9 mouse cellular contexts compared by ENCODE assay signal in genomic region chr5:17816170-17816569, GRCm38 (mm10).
DNase-seq lines count a peak whose midpoint lies in the region; ATAC-seq and TF ChIP-seq lines count a peak whose summit lies in the region.
"Had no signal": no experiment of that assay in that cellular context is flagged by ENCODE, and none has a peak within 500 bp of the region (broad histone marks: within the 10 kb centered on the region; RNA-seq: fewer than 3 reads in every experiment).

No protein-coding gene starts in this region.

- no peak for TF ChIP-seq EP300 in MEL (IDR thresholded peaks at IDR 0.05; ENCODE audit: low read depth in 1 of 2, low read length in 2 of 2)

- WGBS in intestine, postnatal 0 days = 2% methylated on average over 2 of the region's 2 CpGs
- 3% methylated on average over 2 of the region's 2 CpGs for WGBS in intestine, embryonic 16.5 days

- no peaks in the 10 kb centered on the region for H3K79me2 ChIP-seq in MEL (ENCODE audit: control insufficient read depth, insufficient read depth, low read length, poor library complexity)

- H3K36me3 ChIP-seq in intestine, postnatal 0 days (ENCODE audit: control insufficient read depth, insufficient read depth) = no peaks in the 10 kb centered on the region
- H3K36me3 ChIP-seq in intestine, embryonic 16.5 days (ENCODE audit: control insufficient read depth, insufficient read depth, low read length) = no peaks in the 10 kb centered on the region
- peaks cover 0 to 2% of the 10 kb centered on the region in 2 experiments; a peak in 1 of 4 replicates for H3K36me3 ChIP-seq in MEL (ENCODE audit: control insufficient read depth in 1 of 2, insufficient read depth in 2 of 2, low read length in 2 of 2)
- H3K36me3 ChIP-seq: embryonic facial prominence, embryonic 12.5 days had no signal

- no peak overlapping the region for H3K4me2 ChIP-seq in intestine, postnatal 0 days (replicated peaks; ENCODE audit: low read depth)
- H3K4me2 ChIP-seq in intestine, embryonic 16.5 days (ENCODE audit: low read depth, low read length) = no peak overlapping the region
- H3K4me2 ChIP-seq: embryonic facial prominence, embryonic 12.5 days had no signal

- peak; percentile 76 for TF ChIP-seq RAD21 in MEL (IDR thresholded peaks at IDR 0.05; ENCODE audit: low read depth, low read length)

- H3K4me1 ChIP-seq in intestine, postnatal 0 days (replicated peaks; ENCODE audit: control insufficient read depth, insufficient read depth, low read length) = no peaks in the 10 kb centered on the region
- H3K4me1 ChIP-seq in intestine, embryonic 16.5 days (ENCODE audit: control insufficient read depth, insufficient read depth, low read length) = 0 out of 2 replicates have a peak, but pooled peaks cover 2% of the 10 kb centered on the region
- no peaks in the 10 kb centered on the region for H3K4me1 ChIP-seq in MEL (ENCODE audit: control insufficient read depth in 1 of 2, insufficient read depth in 2 of 2, low read length in 2 of 2)
- H3K4me1 ChIP-seq: embryonic facial prominence, embryonic 12.5 days had no signal

- H3K9ac ChIP-seq in intestine, postnatal 0 days (ENCODE audit: low read depth, low read length) = no peak overlapping the region
- H3K9ac ChIP-seq in intestine, embryonic 16.5 days (ENCODE audit: low read depth, low read length) = no peak overlapping the region
- H3K9ac ChIP-seq in MEL (ENCODE audit: control insufficient read depth, low read depth, low read length, poor library complexity, severe bottlenecking) = no peak overlapping the region
- H3K9ac ChIP-seq: embryonic facial prominence, embryonic 12.5 days had no signal

- H3K9me3 ChIP-seq in intestine, postnatal 0 days (ENCODE audit: control insufficient read depth) = no peaks in the 10 kb centered on the region
- no peaks in the 10 kb centered on the region for H3K9me3 ChIP-seq in intestine, embryonic 16.5 days (ENCODE audit: control insufficient read depth, low read length)
- no peaks in the 10 kb centered on the region for H3K9me3 ChIP-seq in MEL (replicated peaks; ENCODE audit: insufficient read depth, low read length)
- H3K9me3 ChIP-seq: embryonic facial prominence, embryonic 12.5 days had no signal

- H3K4me3 ChIP-seq in intestine, postnatal 0 days (ENCODE audit: low read depth, low read length) = no peak overlapping the region
- no peak overlapping the region for H3K4me3 ChIP-seq in intestine, embryonic 16.5 days (ENCODE audit: low read length)
- H3K4me3 ChIP-seq in MEL (ENCODE audit: control insufficient read depth in 1 of 2, insufficient read depth in 1 of 2, low read depth in 2 of 2, low read length in 2 of 2) = no peak overlapping the region
- H3K4me3 ChIP-seq: embryonic facial prominence, embryonic 12.5 days had no signal

- DNase-seq in 416B (ENCODE audit: low read depth) = peak; percentile 60
- DNase-seq in MEL (ENCODE audit: low read depth, low spot score) = peak; percentile 58
- DNase-seq in induced T-regulatory cell, adult 2 months (ENCODE audit: low read depth) = peak; percentile 24
- no peak for DNase-seq in neural tube, embryonic 10.5 days (ENCODE audit: extremely low spot score, low spot score)
- no peak for DNase-seq in right cerebral cortex, postnatal 25 days
- no peak for DNase-seq in heart, adult 11 months

- H3K27me3 ChIP-seq in intestine, postnatal 0 days (replicated peaks; ENCODE audit: control insufficient read depth, insufficient read depth, low read length) = no peaks in the 10 kb centered on the region
- no peaks in the 10 kb centered on the region for H3K27me3 ChIP-seq in intestine, embryonic 16.5 days (replicated peaks; ENCODE audit: control insufficient read depth, insufficient read depth, low read length)
- no peaks in the 10 kb centered on the region for H3K27me3 ChIP-seq in MEL (ENCODE audit: control insufficient read depth in 1 of 2, insufficient read depth in 2 of 2, low read length in 2 of 2)
- H3K27me3 ChIP-seq: embryonic facial prominence, embryonic 12.5 days had no signal

- TF ChIP-seq CTCF in intestine, postnatal 0 days (IDR thresholded peaks at IDR 0.05; ENCODE audit: low read depth) = peak; percentile 76
- peak; percentile 30 to 81 (median 32); a peak in 5 of 6 replicates for TF ChIP-seq CTCF in MEL (IDR thresholded peaks at IDR 0.05 in 2 of 3, conservative IDR thresholded peaks at IDR 0.05 in 1 of 3; ENCODE audit: control insufficient read depth in 1 of 3, insufficient read depth in 1 of 3, low read depth in 2 of 3, low read length in 3 of 3, poor library complexity in 1 of 3, severe bottlenecking in 1 of 3)

- H3K27ac ChIP-seq in intestine, postnatal 0 days (ENCODE audit: low read depth, low read length) = no peak overlapping the region
- H3K27ac ChIP-seq in intestine, embryonic 16.5 days (ENCODE audit: low read length) = no peak overlapping the region
- H3K27ac ChIP-seq in MEL (ENCODE audit: control insufficient read depth, low read depth, low read length) = no peak overlapping the region
- H3K27ac ChIP-seq: embryonic facial prominence, embryonic 12.5 days had no signal

- ATAC-seq in intestine, postnatal 0 days = no peak
- ATAC-seq in intestine, embryonic 16.5 days = no peak

- no peak for TF ChIP-seq POLR2A in MEL (IDR thresholded peaks at IDR 0.05; ENCODE audit: control insufficient read depth in 1 of 2, insufficient read depth in 1 of 2, low read depth in 1 of 2, low read length in 2 of 2, poor library complexity in 1 of 2)

TF ChIP-seq in MEL, 35 proteins besides CTCF, POLR2A, EP300 and RAD21:
- TF ChIP-seq ZNF384 (IDR thresholded peaks at IDR 0.05; ENCODE audit: low read depth, low read length) (peak; percentile 65; the same call in 1 of the 2 replicates), ZMIZ1 (IDR thresholded peaks at IDR 0.05; ENCODE audit: low read depth, low read length) (no peak), POLR2AphosphoS5 (IDR thresholded peaks at IDR 0.05; ENCODE audit: borderline replicate concordance, low read depth, low read length) (no peak), MEF2A (IDR thresholded peaks at IDR 0.05; ENCODE audit: extremely low read depth, insufficient replicate concordance, low read depth, low read length, poor library complexity, severe bottlenecking) (no peak), MAZ (IDR thresholded peaks at IDR 0.05; ENCODE audit: low read depth, low read length) (no peak), UBTF (IDR thresholded peaks at IDR 0.05; ENCODE audit: borderline replicate concordance, insufficient read depth, low read depth, low read length) (no peak), E2F4 (IDR thresholded peaks at IDR 0.05; ENCODE audit: borderline replicate concordance, low read depth, low read length) (no peak), ZC3H11A (IDR thresholded peaks at IDR 0.05; ENCODE audit: low read depth, low read length) (peak; percentile 85), GATA1 (IDR thresholded peaks at IDR 0.05; ENCODE audit: low read depth, low read length) (no peak), SMC3 (IDR thresholded peaks at IDR 0.05; ENCODE audit: low read depth, low read length) (peak; percentile 89), TAL1 (IDR thresholded peaks at IDR 0.05; ENCODE audit: low read length) (no peak), ZKSCAN1 (IDR thresholded peaks at IDR 0.05; ENCODE audit: low read depth, low read length) (no peak)

Comparison
In these comparisons a context has a peak if more than half of its experiments do, and no peak if none do; other contexts are left out.
1. DNase-seq: peak in 416B (single experiment), MEL (single experiment) and induced T-regulatory cell, adult 2 months (single experiment); none in neural tube, embryonic 10.5 days (single experiment), right cerebral cortex, postnatal 25 days (single experiment) and heart, adult 11 months (single experiment).